Mouse (Mus musculus) midbrain, embryonic 11.5 days (tissue): ENCODE results near the gene Gpr137. TPM values are rescaled to one million over a fixed set of nuclear protein-coding genes. Genes with fewer than 3 reads are reported as not detected.

Source experiments
- ATAC-seq: fragments of 200-750 bp; cut with Nextera tagmentation; 2 replicates; pipeline ENCODE4 v1.8.0; 2017; ENCODE audit warnings: moderate TSS enrichment, moderate library complexity; ENCODE audit not compliant: low FRiP score
- DNase-seq: peaks from one replicate; pipeline ENCODE4 v3.0.0; 2015; ENCODE audit warnings: low spot score; ENCODE audit errors: missing footprints
- H3K27ac ChIP-seq: fragments of 300-500 bp; sonication (generic); 2 replicates; pipeline ENCODE4 v1.5.1; 2014; ENCODE audit warnings: low read depth, low read length
- H3K27me3 ChIP-seq: fragments of 300-500 bp; sonication (generic); 2 replicates; pipeline ENCODE4 v1.6.1; 2014; ENCODE audit warnings: mild to moderate bottlenecking, low read length, moderate library complexity, mixed read lengths; ENCODE audit not compliant: control insufficient read depth, insufficient read depth
- H3K36me3 ChIP-seq: fragments of 300-500 bp; sonication (generic); 2 replicates; pipeline ENCODE4 v1.6.1; 2014; ENCODE audit warnings: mild to moderate bottlenecking, low read length, moderate library complexity, mixed read lengths; ENCODE audit not compliant: control insufficient read depth, insufficient read depth
- H3K4me1 ChIP-seq: fragments of 300-500 bp; sonication (generic); 2 replicates; pipeline ENCODE4 v1.6.1; 2014; ENCODE audit warnings: low read length; ENCODE audit not compliant: control insufficient read depth, insufficient read depth
- H3K4me2 ChIP-seq: fragments of 300-500 bp; sonication (generic); 2 replicates; pipeline ENCODE4 v1.6.1; 2014; ENCODE audit warnings: mild to moderate bottlenecking, moderate library complexity
- H3K4me3 ChIP-seq: fragments of 300-500 bp; sonication (generic); 2 replicates; pipeline ENCODE4 v1.5.1; 2014; ENCODE audit warnings: low read depth, low read length
- H3K9ac ChIP-seq: fragments of 300-500 bp; sonication (generic); 2 replicates; pipeline ENCODE4 v1.6.1; 2014; ENCODE audit warnings: low read length
- H3K9me3 ChIP-seq: fragments of 300-500 bp; sonication (generic); 2 replicates; pipeline ENCODE4 v1.6.1; 2016; ENCODE audit warnings: low read length; ENCODE audit not compliant: control insufficient read depth
- WGBS: fragments of 180-500 bp; shearing (Covaris S2); extraction: QIAGEN DNeasy Blood & Tissue Kit; methylation state at CpG from one replicate; pipeline ENCODE4 v1.1.7; 2014; 5-methylcytosine and 5-hydroxymethylcytosine counted together
- polyA plus RNA-seq: library from polyadenylated mRNA; unstranded; fragments of >200 nt; fragmentation: Nextera tagmentation; extraction: Ambion mirVana; gene quantifications from 2 replicates; pipeline ENCODE4 v1.2.1, GENCODE M21; 2014

Gene Gpr137
- polyA plus RNA-seq, 1 experiment from 2014 or later = 32.0 TPM

DNA sequence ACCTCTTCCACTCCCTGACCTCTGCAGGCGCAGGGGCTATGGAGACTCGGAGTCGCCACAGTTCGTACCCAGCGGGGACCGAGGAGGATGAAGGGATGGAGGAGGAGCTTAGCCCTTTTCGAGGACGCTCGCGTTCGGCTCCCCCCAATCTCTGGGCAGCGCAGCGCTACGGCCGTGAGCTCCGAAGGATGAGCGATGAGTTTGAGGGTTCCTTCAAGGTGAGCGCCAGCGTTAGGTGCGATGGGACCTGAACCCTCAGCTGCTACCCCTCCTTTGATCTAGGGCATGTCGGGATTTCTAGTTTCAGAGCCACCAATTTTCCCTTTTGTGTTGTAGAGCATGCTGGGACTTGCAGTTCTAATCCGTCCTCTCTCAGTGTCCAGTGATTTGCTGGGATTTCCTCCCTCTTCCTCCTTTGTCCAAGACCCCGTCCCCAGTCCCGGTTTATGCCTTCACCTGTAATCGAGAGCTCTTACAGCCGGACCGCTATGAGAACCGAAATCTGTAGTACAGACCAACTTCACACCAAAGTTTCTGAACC, 8.4 kb upstream of the Gpr137 start:
- DNase-seq (peak; percentile 98), ATAC-seq (peak; percentile 65)
- under 1% methylated on average over 28 of the region's 28 CpGs for WGBS
- peak overlapping the region; percentile 76 for H3K9ac ChIP-seq
- H3K27me3 ChIP-seq = no peaks in the 10 kb centered on the region
- peak overlapping the region; percentile 42 for H3K4me3 ChIP-seq
- H3K9me3 ChIP-seq = no peaks in the 10 kb centered on the region
- peak overlapping the region; percentile 97 for H3K27ac ChIP-seq
- H3K36me3 ChIP-seq = no peaks in the 10 kb centered on the region
- H3K4me1 ChIP-seq = peaks cover 15% of the 10 kb centered on the region
- peak overlapping the region; percentile 94 for H3K4me2 ChIP-seq

DNA sequence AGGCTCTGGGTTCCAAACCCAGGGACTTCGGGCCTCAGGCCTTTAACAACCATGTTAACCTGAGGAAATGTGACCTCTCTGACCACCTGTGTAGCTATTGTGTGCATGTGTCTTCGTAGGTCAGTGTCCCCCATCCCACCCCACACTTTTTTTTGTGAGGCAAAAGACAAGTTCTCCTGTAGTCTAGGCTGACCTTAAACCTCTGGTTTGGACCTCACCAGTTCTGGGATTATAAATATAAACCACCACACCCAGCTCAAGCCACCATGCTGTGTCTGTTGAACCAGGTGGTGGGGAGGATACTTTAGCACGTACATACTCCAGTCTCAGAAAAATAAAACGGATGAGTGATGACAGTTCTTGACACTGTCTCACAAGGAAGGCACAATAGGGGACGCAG, 7.7 kb upstream of the Gpr137 start:
- Histone ChIP-seq H3K36me3 (no peaks in the 10 kb centered on the region), H3K9ac (peak overlapping the region; percentile 76; the same call in 1 of the 2 replicates), H3K4me2 (peak overlapping the region; percentile 94), H3K4me1 (peaks cover 15% of the 10 kb centered on the region), H3K4me3 (peak overlapping the region; percentile 42; the same call in 1 of the 2 replicates), H3K27ac (no peak overlapping the region), H3K27me3 (no peaks in the 10 kb centered on the region), H3K9me3 (no peaks in the 10 kb centered on the region)
- no peak for ATAC-seq
- DNase-seq = no peak
- WGBS = 47% methylated on average over 5 of the region's 5 CpGs

DNA sequence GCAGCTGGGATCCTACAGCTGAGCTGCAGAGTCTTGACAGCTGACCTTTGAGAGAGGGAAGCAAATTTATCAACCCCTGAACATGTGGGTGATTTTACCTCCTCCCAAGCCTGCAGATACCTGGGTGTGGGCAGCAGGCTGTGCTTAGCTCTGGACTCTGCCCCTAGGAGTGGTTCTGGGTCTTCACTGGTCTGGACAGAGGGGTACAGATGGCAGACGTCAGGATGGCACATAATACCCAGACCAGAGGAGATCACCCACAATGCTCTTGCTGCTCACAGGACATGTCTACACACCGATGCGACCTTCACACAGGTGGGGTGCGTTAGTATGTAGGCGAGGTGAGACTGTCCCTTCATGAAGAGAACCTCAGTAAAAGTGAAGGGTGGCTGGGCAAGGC, 7.3 kb upstream of the Gpr137 start:
- no peak for DNase-seq
- no peak overlapping the region for H3K27ac ChIP-seq

DNA sequence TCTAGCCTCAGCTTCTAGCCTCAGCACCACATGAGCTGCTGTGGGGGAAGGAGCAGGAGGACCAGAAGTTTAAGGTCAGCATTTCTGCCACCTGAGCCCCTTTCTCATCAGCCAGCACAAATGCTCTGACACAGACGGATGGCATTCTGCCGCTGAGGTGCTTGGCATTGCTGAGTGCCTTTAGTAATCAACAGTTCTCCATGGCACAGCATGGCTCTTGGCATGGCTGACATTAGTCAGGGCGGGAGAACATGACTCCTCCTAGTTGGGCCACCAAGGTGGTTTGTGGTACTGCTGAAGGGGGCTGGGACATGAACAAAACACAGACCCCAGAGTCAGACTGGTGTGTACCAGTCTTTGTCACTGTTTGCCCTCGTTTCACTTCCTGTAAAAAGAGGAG, 5.9 kb upstream of the Gpr137 start:
- ATAC-seq = no peak
- Histone ChIP-seq H3K36me3 (no peaks in the 10 kb centered on the region), H3K9me3 (no peaks in the 10 kb centered on the region), H3K9ac (no peak overlapping the region), H3K4me3 (no peak overlapping the region), H3K27ac (no peak overlapping the region), H3K27me3 (no peaks in the 10 kb centered on the region), H3K4me2 (no peak overlapping the region), H3K4me1 (peaks cover 15% of the 10 kb centered on the region)
- WGBS = 83% methylated on average over 4 of the region's 4 CpGs
- no peak for DNase-seq

More for the DNA sequence above, 7.3 kb upstream of the Gpr137 start:
- no peak overlapping the region for H3K9ac ChIP-seq
- no peaks in the 10 kb centered on the region for H3K36me3 ChIP-seq
- 93% methylated on average over 5 of the region's 5 CpGs for WGBS
- no peak for ATAC-seq
- H3K9me3 ChIP-seq = no peaks in the 10 kb centered on the region
- peaks cover 15% of the 10 kb centered on the region for H3K4me1 ChIP-seq
- no peaks in the 10 kb centered on the region for H3K27me3 ChIP-seq
- no peak overlapping the region for H3K4me3 ChIP-seq
- no peak overlapping the region for H3K4me2 ChIP-seq

DNA sequence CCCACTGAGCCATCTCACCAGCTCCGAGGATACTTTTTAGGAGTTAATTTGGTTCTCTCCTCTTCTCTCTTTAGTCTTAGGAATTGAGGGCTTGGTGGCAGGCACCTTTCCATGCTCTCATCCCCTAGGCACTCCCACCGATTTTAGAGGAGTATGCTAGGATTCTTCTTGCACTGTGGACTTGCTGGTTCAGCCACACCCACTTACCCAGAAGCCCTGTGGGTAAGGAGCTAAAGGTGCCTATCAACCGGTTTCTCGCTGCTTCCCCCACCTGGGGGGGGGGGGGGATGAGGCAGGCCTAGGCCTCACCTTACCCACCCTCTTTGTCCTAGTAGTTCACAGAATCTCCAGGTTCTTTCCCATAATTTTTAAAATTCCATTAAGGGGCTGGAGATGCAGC, 5.5 kb upstream of the Gpr137 start:
- H3K27ac ChIP-seq = no peak overlapping the region
- H3K27me3 ChIP-seq = no peaks in the 10 kb centered on the region
- H3K9ac ChIP-seq = no peak overlapping the region
- 48% methylated on average over 4 of the region's 4 CpGs for WGBS
- H3K36me3 ChIP-seq = no peaks in the 10 kb centered on the region
- ATAC-seq (no peak), DNase-seq (no peak)
- no peaks in the 10 kb centered on the region for H3K9me3 ChIP-seq
- peaks cover 15% of the 10 kb centered on the region for H3K4me1 ChIP-seq
- no peak overlapping the region for H3K4me2 ChIP-seq
- H3K4me3 ChIP-seq = no peak overlapping the region

DNA sequence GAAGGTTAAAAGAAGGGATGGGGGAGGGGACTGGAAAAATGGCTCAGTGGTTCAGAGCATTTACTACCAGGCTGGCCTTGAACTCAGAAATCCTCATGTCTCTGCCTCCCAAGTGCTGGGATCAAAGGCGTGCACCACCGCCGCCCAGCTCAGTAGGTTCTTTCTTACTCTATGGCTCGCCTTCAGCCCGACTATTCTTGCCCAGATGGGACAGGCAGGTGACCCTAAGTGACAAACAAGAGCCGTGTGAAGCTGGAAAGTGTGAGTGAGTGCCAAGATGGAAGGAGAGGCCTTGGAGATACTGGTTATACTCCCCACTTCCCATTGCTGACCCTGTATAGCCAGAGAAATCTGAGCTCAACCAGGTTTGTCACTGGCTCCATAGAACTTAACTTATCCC, 1.4 kb upstream of the Gpr137 start:
- ATAC-seq (no peak), DNase-seq (no peak)
- no peak overlapping the region for H3K27ac ChIP-seq
- peaks cover 14% of the 10 kb centered on the region for H3K4me1 ChIP-seq
- no peak overlapping the region for H3K9ac ChIP-seq
- no peak overlapping the region for H3K4me3 ChIP-seq
- 96% methylated on average over 6 of the region's 6 CpGs for WGBS
- no peaks in the 10 kb centered on the region for H3K27me3 ChIP-seq
- H3K4me2 ChIP-seq = no peak overlapping the region
- H3K9me3 ChIP-seq = no peaks in the 10 kb centered on the region
- H3K36me3 ChIP-seq = no peaks in the 10 kb centered on the region

DNA sequence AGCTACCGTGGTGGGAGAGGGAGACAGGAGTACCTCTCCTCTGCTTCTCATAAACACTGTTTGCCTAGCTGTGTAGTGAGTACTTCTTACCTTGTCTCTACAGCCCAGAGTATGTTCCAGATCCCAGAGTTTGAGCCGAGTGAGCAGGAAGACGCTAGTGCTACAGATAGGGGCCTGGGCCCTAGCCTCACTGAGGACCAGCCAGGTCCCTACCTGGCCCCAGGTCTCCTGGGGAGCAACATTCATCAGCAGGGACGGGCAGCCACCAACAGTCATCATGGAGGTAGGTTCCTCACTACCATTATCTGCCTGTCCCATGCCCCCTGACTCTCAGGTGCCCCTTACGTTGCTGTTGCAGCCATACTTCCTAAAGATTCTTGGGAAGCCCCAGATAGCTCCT, 484 bp upstream of the Gpr137 start:
- Histone ChIP-seq H3K4me2 (peak overlapping the region; percentile 98), H3K9ac (peak overlapping the region; percentile 92), H3K9me3 (no peaks in the 10 kb centered on the region), H3K27me3 (no peaks in the 10 kb centered on the region), H3K27ac (peak overlapping the region; percentile 92), H3K36me3 (no peaks in the 10 kb centered on the region), H3K4me1 (peaks cover 14% of the 10 kb centered on the region), H3K4me3 (peak overlapping the region; percentile 79)
- DNase-seq (no peak), ATAC-seq (peak; percentile 14; the same call in 1 of the 2 replicates)
- 30% methylated on average over 5 of the region's 5 CpGs for whole genome bisulfite sequencing

DNA sequence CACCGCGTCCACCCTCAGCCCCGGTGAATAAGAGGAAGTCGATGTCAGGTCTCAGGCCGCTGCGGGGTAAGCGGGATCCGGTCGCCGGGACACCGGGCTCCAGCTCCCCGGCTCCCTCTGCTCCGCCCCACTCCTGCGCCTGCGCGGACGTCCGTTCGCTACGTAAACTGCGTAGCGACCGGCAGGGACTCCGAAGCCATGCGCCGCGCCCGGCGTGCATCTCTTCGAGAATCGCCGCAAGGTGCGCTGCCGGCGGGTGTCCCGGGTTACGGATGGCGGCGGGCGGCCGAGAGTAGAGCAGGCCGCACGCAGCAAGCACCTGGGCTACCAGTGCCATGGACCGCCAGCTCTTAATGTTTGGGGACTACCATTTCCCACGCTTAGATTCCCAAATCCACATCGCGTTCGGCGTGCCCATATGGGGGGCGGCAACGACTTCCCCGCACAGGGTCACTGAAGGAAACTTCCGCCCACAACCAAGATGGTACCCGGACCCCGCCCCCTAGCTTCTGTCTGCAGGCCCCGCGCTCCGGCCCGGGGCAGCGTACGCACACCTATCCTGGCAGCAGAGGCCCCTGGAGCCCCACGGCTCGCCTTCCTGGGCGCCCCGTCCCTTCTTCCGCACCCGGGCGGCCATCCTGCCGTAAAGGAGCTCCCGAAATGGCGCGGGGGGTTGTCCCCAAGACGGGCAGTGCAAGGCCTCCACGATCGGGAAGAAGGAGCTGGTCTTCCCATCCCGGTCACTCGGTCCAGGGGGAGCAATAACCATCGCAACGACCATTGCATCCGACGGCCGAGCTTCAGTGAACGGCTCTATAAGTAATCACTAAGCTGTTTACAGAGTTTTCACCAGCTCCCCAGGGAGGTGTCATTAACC, 670 bp downstream of the Gpr137 start, which contains the start of gene Bad:
Bad (plus strand) TSS at position 490 of the 877 bp plus-strand sequence.
- Histone ChIP-seq H3K27ac (peak within 1 kb of the TSS; percentile 92), H3K36me3 (no peaks in the 10 kb centered on the region), H3K4me2 (peak within 1 kb of the TSS; percentile 98), H3K4me1 (peaks cover 14% of the 10 kb centered on the region), H3K9me3 (no peaks in the 10 kb centered on the region), H3K9ac (peak within 1 kb of the TSS; percentile 92), H3K4me3 (peak within 1 kb of the TSS; percentile 79), H3K27me3 (no peaks in the 10 kb centered on the region)
- peak; percentile 100 for DNase-seq
- WGBS = under 1% methylated on average over 83 of the region's 83 CpGs
- ATAC-seq = peak; percentile 82
